Mouse (Mus musculus): Measurements from ENCODE around the gene Dhx15.

Gene Dhx15

GRCm38 (mm10) chr5:52110808-52111663, 79.3 kb downstream of the Dhx15 start:
- DNase-seq (ENCODE audit: low spot score), result no peak

All from urinary bladder, postnatal 25 days (tissue).